Comparison of ENCODE assay signal across 10 mouse cellular contexts in the genomic region with DNA sequence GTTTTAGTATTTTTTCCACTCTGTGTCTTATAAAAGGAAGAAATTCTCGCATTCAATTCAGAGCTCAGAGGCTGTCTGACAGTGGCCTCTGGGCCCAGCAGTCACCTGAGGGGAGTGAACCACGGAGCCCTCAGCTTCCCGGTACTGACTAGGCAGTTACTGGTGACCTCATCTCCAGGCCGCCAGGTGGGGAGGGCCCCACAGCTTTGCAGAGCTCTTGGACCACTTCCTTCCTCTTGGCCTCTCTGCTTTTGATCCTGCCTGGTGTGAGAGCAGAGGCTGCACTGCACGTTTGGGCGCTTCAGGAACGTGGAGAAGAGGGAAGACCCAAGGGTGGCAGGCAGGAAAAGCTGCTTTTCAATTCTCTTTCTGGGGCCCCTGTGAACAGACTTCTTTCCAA. TPM values are rescaled to one million over a fixed set of nuclear protein-coding genes. Genes with fewer than 3 reads are reported as not detected.
DNase-seq lines count a peak whose midpoint lies in the region; ATAC-seq and TF ChIP-seq lines count a peak whose summit lies in the region.
"Had no signal": no experiment of that assay in that cellular context is flagged by ENCODE, and none has a peak within 500 bp of the region (broad histone marks: within the 10 kb centered on the region; RNA-seq: fewer than 3 reads in every experiment).

No protein-coding gene starts in this region.

- ATAC-seq in limb, embryonic 12.5 days (ENCODE audit: insufficient number of reproducible peaks, insufficient read depth, low FRiP score, low TSS enrichment, low read depth), result peak; percentile 35; the same call in 1 of the 2 replicates

- H3K27ac ChIP-seq in heart, embryonic 10.5 days, result peak overlapping the region; percentile 67
- H3K27ac ChIP-seq in limb, embryonic 12.5 days, result peak overlapping the region; percentile 41; the same call in 1 of the 2 replicates
- no peak overlapping the region for H3K27ac ChIP-seq in gastrocnemius, adult 2 months
- H3K27ac ChIP-seq: neural tube, embryonic 12.5 days had no signal

- H3K9ac ChIP-seq in limb, embryonic 12.5 days (replicated peaks), result no peak overlapping the region; the same call in 1 of the 2 replicates
- H3K9ac ChIP-seq: neural tube, embryonic 12.5 days had no signal

- H3K4me1 ChIP-seq in heart, embryonic 10.5 days, result peaks cover 12% of the 10 kb centered on the region
- peaks cover 15% of the 10 kb centered on the region for H3K4me1 ChIP-seq in limb, embryonic 12.5 days (replicated peaks)

- H3K36me3 ChIP-seq in heart, embryonic 10.5 days, result no peaks in the 10 kb centered on the region
- H3K36me3 ChIP-seq in limb, embryonic 12.5 days, result no peaks in the 10 kb centered on the region
- H3K36me3 ChIP-seq: neural tube, embryonic 12.5 days had no signal

- intact Hi-C loops in heart, postnatal 14 days (cut with DNase I), result loop anchor here (5.0 kb wide), 1 partner anchor 36 kb away; no protein-coding TSS in a partner anchor
- intact Hi-C loops in gastrocnemius, adult 2 months (cut with DNase I), result no loop called here

- no peak for TF ChIP-seq CTCF in gastrocnemius, adult 2 months (IDR thresholded peaks at IDR 0.05)

- no peaks in the 10 kb centered on the region for H3K27me3 ChIP-seq in heart, embryonic 10.5 days (ENCODE audit: insufficient read depth, poor library complexity, severe bottlenecking)
- H3K27me3 ChIP-seq in limb, embryonic 12.5 days, result no peaks in the 10 kb centered on the region
- H3K27me3 ChIP-seq: neural tube, embryonic 12.5 days had no signal

- no peaks in the 10 kb centered on the region for H3K9me3 ChIP-seq in heart, embryonic 10.5 days
- no peaks in the 10 kb centered on the region for H3K9me3 ChIP-seq in limb, embryonic 12.5 days
- H3K9me3 ChIP-seq: neural tube, embryonic 12.5 days had no signal

- 9% methylated on average over 7 of the region's 7 CpGs for WGBS in heart, embryonic 10.5 days
- WGBS in limb, embryonic 12.5 days, result 5% methylated on average over 7 of the region's 7 CpGs

- DNase-seq in heart, embryonic 10.5 days (ENCODE audit: low spot score), result no peak
- DNase-seq in heart, postnatal 14 days, result no peak
- peak; percentile 34 to 47 for DNase-seq in cerebellum, adult 18-20 months
- DNase-seq in spleen, postnatal 36 days (ENCODE audit: low spot score in 2 of 2), result peak; percentile 54 to 59
- no peak for DNase-seq in gastrocnemius, adult 2 months
- DNase-seq in frontal cortex, postnatal 10 days (ENCODE audit: low spot score in 2 of 2), result no peak
- DNase-seq in heart, adult 8-10 months (ENCODE audit: low spot score), result no peak

- H3K4me3 ChIP-seq in heart, embryonic 10.5 days, result no peak overlapping the region
- no peak overlapping the region for H3K4me3 ChIP-seq in limb, embryonic 12.5 days (replicated peaks)
- H3K4me3 ChIP-seq in gastrocnemius, adult 2 months, result no peak overlapping the region
- H3K4me3 ChIP-seq: erythroblast, embryonic 14.5 days; neural tube, embryonic 12.5 days had no signal

- H3K4me2 ChIP-seq in limb, embryonic 12.5 days, result peak overlapping the region; percentile 39
- H3K4me2 ChIP-seq: neural tube, embryonic 12.5 days had no signal

RNA-seq across cellular contexts. Expression of a gene that starts 20.7 kb away (rescaled TPM):
- 0.89 and 1.7 TPM in 2 replicates for polyA plus RNA-seq in heart, embryonic 10.5 days (2016; fragmentation: Nextera tagmentation; extraction: Ambion mirVana)
- total RNA-seq in heart, postnatal 14 days (2021), result under 1 TPM; 0.29 to 0.56 TPM
- 1.1 and 1.3 TPM in 2 replicates for polyA plus RNA-seq in limb, embryonic 12.5 days (2016; fragmentation: Nextera tagmentation; extraction: Ambion mirVana)
- not detected for total RNA-seq in gastrocnemius, adult 2 months (2021)
- under 1 TPM in 2 of 4 experiments, not detected in 2; 0.13 to 0.23 TPM for total RNA-seq in heart, adult 8-10 months (2022)
- polyA plus RNA-seq: erythroblast, embryonic 14.5 days had no signal

Comparison
In these comparisons a context has a peak if more than half of its experiments do, and no peak if none do; other contexts are left out.
1. DNase-seq: peak in cerebellum, adult 18-20 months (2 of 2) and spleen, postnatal 36 days (2 of 2); none in heart, embryonic 10.5 days (single experiment), heart, postnatal 14 days (0 of 2), gastrocnemius, adult 2 months (single experiment), frontal cortex, postnatal 10 days (0 of 2) and heart, adult 8-10 months (single experiment).